1 mouse cellular context compared by ENCODE assay signal in genomic region chr11:77783747-77784646, GRCm38 (mm10).
TF ChIP-seq lines count a peak whose summit lies in the region.

No protein-coding gene starts in this region.

TF ChIP-seq in MEL, 35 proteins besides CTCF, POLR2A, EP300 and RAD21 (continued from another document):
- TF ChIP-seq JUND (IDR thresholded peaks at IDR 0.05; ENCODE audit: low read depth, low read length): no peak
- TF ChIP-seq MYC (IDR thresholded peaks at IDR 0.05; ENCODE audit: low read depth, low read length): peak; percentile 69; the same call in 1 of the 2 replicates
- peak; percentile 96 for TF ChIP-seq ETS1 (IDR thresholded peaks at IDR 0.05; ENCODE audit: low read depth, low read length)
- TF ChIP-seq GATA1 (IDR thresholded peaks at IDR 0.05; ENCODE audit: low read depth, low read length): peak; percentile 88
- no peak for TF ChIP-seq MAZ (IDR thresholded peaks at IDR 0.05; ENCODE audit: low read depth, low read length)
- TF ChIP-seq TBP (IDR thresholded peaks at IDR 0.05; ENCODE audit: low read depth, low read length): peak; percentile 70
- TF ChIP-seq RCOR1 (IDR thresholded peaks at IDR 0.05; ENCODE audit: low read depth, low read length): 0 out of 2 replicates have a peak, but pooled peaks have one; percentile 45
- no peak for TF ChIP-seq USF1 (IDR thresholded peaks at IDR 0.05; ENCODE audit: low read depth, low read length)
- TF ChIP-seq E2F4 (IDR thresholded peaks at IDR 0.05; ENCODE audit: borderline replicate concordance, low read depth, low read length): no peak; the same call in 1 of the 2 replicates
- TF ChIP-seq NELFE (IDR thresholded peaks at IDR 0.05; ENCODE audit: low read depth, low read length): peak; percentile 19; the same call in 1 of the 2 replicates
- 0 out of 2 replicates have a peak, but pooled peaks have one; percentile 7 for TF ChIP-seq TCF12 (IDR thresholded peaks at IDR 0.05; ENCODE audit: low read depth, low read length)
- TF ChIP-seq GABPA (IDR thresholded peaks at IDR 0.05; ENCODE audit: low read depth, low read length): no peak
- TF ChIP-seq CHD1 (IDR thresholded peaks at IDR 0.05; ENCODE audit: low read depth, low read length): 0 out of 2 replicates have a peak, but pooled peaks have one; percentile 36
